Comparison of ENCODE assay signal across 8 mouse cellular contexts in the genomic region with DNA sequence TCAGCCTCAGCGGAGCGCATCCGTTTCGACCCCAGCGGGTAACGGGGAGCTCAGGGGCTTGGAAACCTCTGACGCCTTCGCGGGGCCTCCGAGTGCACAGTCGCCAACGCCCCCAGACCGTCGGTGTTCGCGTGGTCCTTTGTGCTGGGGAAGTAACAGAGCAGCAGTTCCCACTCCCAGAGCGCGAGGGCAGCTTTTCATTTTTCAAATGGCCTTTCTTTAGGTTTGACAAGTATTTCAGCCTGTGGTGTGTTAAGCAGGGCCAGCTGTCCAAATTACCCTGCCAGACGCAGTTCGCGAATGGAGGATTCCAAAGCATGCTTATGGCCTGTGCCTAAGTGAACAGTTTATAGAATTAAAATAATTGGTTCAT. TPM values are rescaled to one million over a fixed set of nuclear protein-coding genes. Genes with fewer than 3 reads are reported as not detected.
DNase-seq lines count a peak whose midpoint lies in the region; ATAC-seq and TF ChIP-seq lines count a peak whose summit lies in the region.

No protein-coding gene starts in this region.

- 2% methylated on average over 21 of the region's 21 CpGs for WGBS in kidney, adult 2 months
- under 1% methylated on average over 21 of the region's 21 CpGs for WGBS in midbrain, embryonic 10.5 days

- no peak for TF ChIP-seq POLR2A in kidney, adult 2 months (IDR thresholded peaks at IDR 0.05; ENCODE audit: low read depth, low read length)

- CTCF ChIA-PET in Patski (lab: Charles Lee), result interaction anchor here (1.3 to 1.6 kb wide), 2 partner anchors 10 to 13 kb away, joined by 3 to 4 read pairs; no protein-coding TSS in a partner anchor

- H3K9me3 ChIP-seq in midbrain, embryonic 10.5 days (replicated peaks), result no peaks in the 10 kb centered on the region

- POLR2A ChIA-PET in Patski (lab: Charles Lee), result interaction anchor here (0.6 to 1.0 kb wide), 3 partner anchors 45 to 1395 kb away, joined by 3 to 6 read pairs (median 3); no protein-coding TSS in a partner anchor

- H3K27me3 ChIP-seq in kidney, adult 2 months (replicated peaks; ENCODE audit: control insufficient read depth, insufficient read depth, low read length), result no peaks in the 10 kb centered on the region
- no peaks in the 10 kb centered on the region for H3K27me3 ChIP-seq in Patski
- H3K27me3 ChIP-seq in midbrain, embryonic 10.5 days (ENCODE audit: low read depth, poor library complexity, severe bottlenecking), result no peaks in the 10 kb centered on the region; the same call in 1 of the 2 replicates

- in situ Hi-C loops in Patski (cut with MboI; ENCODE audit: low pct_unique_long_range_greater_than_20kb), result no loop called here

- H3K36me3 ChIP-seq in kidney, adult 2 months (ENCODE audit: control insufficient read depth, insufficient read depth, low read length), result no peaks in the 10 kb centered on the region
- no peaks in the 10 kb centered on the region for H3K36me3 ChIP-seq in midbrain, embryonic 10.5 days

- H3K4me3 ChIP-seq in kidney, adult 2 months (ENCODE audit: insufficient read depth, low read depth, low read length), result peak overlapping the region; percentile 76
- H3K4me3 ChIP-seq in midbrain, embryonic 10.5 days, result peak overlapping the region; percentile 74

- peak overlapping the region; percentile 70 for H3K27ac ChIP-seq in kidney, adult 2 months (ENCODE audit: insufficient read depth, low read depth, low read length)
- peak overlapping the region; percentile 97 for H3K27ac ChIP-seq in midbrain, embryonic 10.5 days (replicated peaks)

- no peak for DNase-seq in kidney, adult 2 months
- no peak for DNase-seq in kidney, postnatal 4 days
- no peak for DNase-seq in Patski (ENCODE audit: low read depth, low spot score)
- DNase-seq in midbrain, embryonic 10.5 days (ENCODE audit: low spot score), result no peak
- DNase-seq in adrenal gland, postnatal 25 days, result no peak
- DNase-seq in frontal cortex, postnatal 36 days (ENCODE audit: low spot score in 2 of 2), result no peak

- TF ChIP-seq CTCF in kidney, adult 2 months (conservative IDR thresholded peaks at IDR 0.05; ENCODE audit: insufficient read depth, insufficient read length, low read depth, low read length), result no peak
- no peak for TF ChIP-seq CTCF in Patski (IDR thresholded peaks at IDR 0.05)

- ATAC-seq in Patski, result peak; percentile 62
- ATAC-seq in hematopoietic stem cell, adult 5-6 weeks (replicated peaks in 1 of 2; ENCODE audit: insufficient read depth in 1 of 2, low FRiP score in 2 of 2, low TSS enrichment in 1 of 2, low read depth in 1 of 2, poor library complexity in 2 of 2, severe bottlenecking in 2 of 2), result peak; percentile 65 to 74
- ATAC-seq in cerebellum, adult (ENCODE audit: insufficient number of reproducible peaks, low FRiP score, low TSS enrichment), result no peak; the same call in 1 of the 2 replicates

- 0 out of 2 replicates have a peak, but pooled peaks cover 7% of the 10 kb centered on the region for H3K4me1 ChIP-seq in kidney, adult 2 months (ENCODE audit: control insufficient read depth, insufficient read depth, low read length)
- H3K4me1 ChIP-seq in midbrain, embryonic 10.5 days, result peaks cover 29% of the 10 kb centered on the region

RNA-seq across cellular contexts. Expression of a gene that starts 0.4 kb away (rescaled TPM):
- 23.2 and 38.2 TPM in 2 replicates for polyA plus RNA-seq in kidney, adult 2 months (2012; rRNA removed)
- polyA plus RNA-seq in Patski (2021), result 95.5 TPM
- total RNA-seq in hematopoietic stem cell, adult 5-6 weeks (2017), result 123 and 126 TPM in 2 replicates
- 144 and 146 TPM in 2 replicates for polyA plus RNA-seq in midbrain, embryonic 10.5 days (2016; fragmentation: Nextera tagmentation; extraction: Ambion mirVana)
- 128 and 129 TPM in 2 replicates for total RNA-seq in adrenal gland, postnatal 25 days (2021)

RNA-seq across cellular contexts. Expression of a gene that starts 53.7 kb away (rescaled TPM):
- polyA plus RNA-seq in kidney, adult 2 months (2012; rRNA removed), result 3.7 and 4.6 TPM in 2 replicates
- polyA plus RNA-seq in Patski (2021), result 22.6 TPM
- 96.1 and 101 TPM in 2 replicates for total RNA-seq in hematopoietic stem cell, adult 5-6 weeks (2017)
- polyA plus RNA-seq in midbrain, embryonic 10.5 days (2016; fragmentation: Nextera tagmentation; extraction: Ambion mirVana), result 95.5 and 104 TPM in 2 replicates
- total RNA-seq in adrenal gland, postnatal 25 days (2021), result 16.5 and 23.0 TPM in 2 replicates
